Mouse (Mus musculus) Patski (cell line): ENCODE results near the gene Ccna2. TPM values are rescaled to one million over a fixed set of nuclear protein-coding genes. Genes with fewer than 3 reads are reported as not detected.
A peak's percentile ranks its signal among the peaks of the same experiment; 100 is the strongest.

ENCODE experiments used
- ATAC-seq: fragments of 100-300 bp; one replicate; pipeline ENCODE4 v1.8.0; 2021
- CTCF ChIA-PET: fragments of 350-600 bp; sonication (Branson Sonifier 250); formaldehyde crosslinking; loops from one replicate; lab custom pipeline; 2022; ENCODE audit warnings: inconsistent platforms; lab: Charles Lee
- POLR2A ChIA-PET: fragments of 350-600 bp; sonication (Branson Sonifier 250); formaldehyde crosslinking; loops from one replicate; lab custom pipeline; 2022; ENCODE audit warnings: antibody characterized with exemption, inconsistent platforms; lab: Charles Lee
- DNase-seq: peaks from one replicate; pipeline ENCODE4 v3.0.0-alpha.2; 2011; ENCODE audit warnings: low read depth, low spot score
- H3K27me3 ChIP-seq: fragments of 371-371 bp; one replicate; pipeline ENCODE4 v1.5.1; 2021
- CTCF ChIP-seq: fragments of 100-300 bp; IDR thresholded peaks from one replicate; pipeline ENCODE4 v1.5.1; 2021
- in situ Hi-C: fragments of 300-500 bp; cut with MboI; formaldehyde crosslinking; loops from 3 replicates; pipeline ENCODE4 v1.11.1; 2018; ENCODE audit warnings: low pct_unique_long_range_greater_than_20kb, mixed read lengths
- polyA plus RNA-seq: library from polyadenylated mRNA; unstranded; gene quantifications from one replicate; pipeline ENCODE4 v1.2.3, GENCODE M21; 2021

The Ccna2 gene
- polyA plus RNA-seq, 1 experiment from 2014 or later = 114 TPM

- no peak for DNase-seq
- no peak for ATAC-seq
- TF ChIP-seq CTCF = peak; percentile 37
- in situ Hi-C loops = no loop called here
- H3K27me3 ChIP-seq = no peaks in the 10 kb centered on the region
- CTCF ChIA-PET = interaction anchor here (0.9 to 2.1 kb wide), 3 partner anchors 9 to 31 kb away, joined by 3 to 8 read pairs (median 5); partner anchors contain the start of gene Ccna2
- POLR2A ChIA-PET = interaction anchor here (1.6 kb wide), 1 partner anchor 10 kb away, joined by 5 read pairs; no protein-coding TSS in a partner anchor
These were observed 8.3 kb downstream of the Ccna2 start for GRCm38 (mm10) chr3:36563666-36564065.

DNA sequence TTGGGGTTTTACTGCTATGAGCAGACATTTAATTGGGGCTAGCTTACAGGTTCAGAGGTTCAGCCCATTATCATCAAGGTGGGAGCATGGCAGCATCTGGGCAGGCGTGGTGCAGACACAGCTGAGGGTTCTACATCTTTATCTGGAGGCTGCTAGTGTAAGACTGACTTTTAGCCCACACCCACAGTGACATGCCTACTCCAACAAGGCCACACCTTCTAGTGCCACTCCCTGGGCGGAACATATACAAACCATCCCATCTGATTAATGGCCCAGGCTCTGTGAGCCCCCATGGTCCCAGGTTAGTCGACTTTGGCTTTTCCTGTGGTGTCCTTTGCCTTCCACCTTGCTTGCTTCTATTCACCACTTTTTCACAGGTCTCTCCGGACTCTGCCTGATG lies 12.3 kb downstream of the Ccna2 start:
- DNase-seq = no peak
- in situ Hi-C loops = no loop called here
- ATAC-seq = no peak
- TF ChIP-seq CTCF = no peak
- ChIA-PET CTCF (no interaction called here), POLR2A (no interaction called here)
- no peaks in the 10 kb centered on the region for H3K27me3 ChIP-seq

GRCm38 (mm10) chr3:36557601-36558000 lies 14.3 kb downstream of the Ccna2 start:
- no peak for DNase-seq
- ChIA-PET CTCF (interaction anchor here (0.8 to 1.2 kb wide), 3 partner anchors 11 to 61 kb away, joined by 3 to 5 read pairs (median 3); partner anchors contain the start of gene Ccna2), POLR2A (interaction anchor here (1.2 to 1.3 kb wide), 2 partner anchors 12 to 14 kb away, joined by 3 read pairs; no protein-coding TSS in a partner anchor)
- in situ Hi-C loops = no loop called here
- ATAC-seq = no peak
- TF ChIP-seq CTCF = no peak
- no peaks in the 10 kb centered on the region for H3K27me3 ChIP-seq

DNA sequence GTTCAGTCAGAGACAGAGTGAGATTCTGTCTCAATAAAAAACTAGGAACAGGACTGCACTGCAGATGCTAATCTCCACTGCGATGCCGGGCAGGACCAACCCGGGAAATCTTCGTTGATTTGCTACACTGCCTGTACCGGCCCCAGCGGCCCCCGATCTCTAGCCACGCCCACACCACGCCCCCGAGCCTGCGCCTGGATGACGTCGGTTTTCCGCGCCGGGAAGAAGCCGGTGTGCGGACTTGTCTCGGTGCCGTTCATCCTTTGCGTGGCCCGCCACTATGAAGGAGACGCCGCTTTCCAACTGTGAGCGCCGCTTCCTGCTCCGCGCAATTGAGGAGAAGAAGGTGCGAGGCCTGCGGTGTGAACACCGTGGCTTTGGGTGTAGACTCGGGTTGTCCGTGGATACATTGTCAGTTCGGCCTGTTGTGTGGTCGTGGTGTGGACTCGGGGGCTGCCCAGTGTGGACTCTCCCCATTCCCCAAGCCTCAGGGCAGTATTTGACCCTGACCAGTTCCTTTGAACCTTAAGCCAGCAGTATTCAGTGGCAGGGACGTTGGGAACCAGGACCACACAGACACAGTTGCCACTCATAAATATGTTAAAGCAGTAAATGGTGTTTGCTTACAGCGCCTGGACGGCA lies 19.4 kb downstream of the Ccna2 start, which contains the start of gene Exosc9:
Gene Exosc9 (plus strand): TSS at position 201 of the 642 bp plus-strand sequence.
- ChIA-PET CTCF (interaction anchor here (0.9 to 1.0 kb wide), 2 partner anchors 16 to 19 kb away, joined by 3 to 4 read pairs; partner anchors contain the start of gene Ccna2), POLR2A (no interaction called here)
- in situ Hi-C loops = no loop called here
- peak; percentile 95 for ATAC-seq
- no peak for TF ChIP-seq CTCF
- DNase-seq = peak; percentile 48
- no peaks in the 10 kb centered on the region for H3K27me3 ChIP-seq

- in situ Hi-C loops = no loop called here
- no peaks in the 10 kb centered on the region for H3K27me3 ChIP-seq
- ATAC-seq (peak; percentile 65), DNase-seq (no peak)
- no peak for TF ChIP-seq CTCF
- ChIA-PET CTCF (interaction anchor here (0.9 to 1.0 kb wide), 2 partner anchors 17 to 20 kb away, joined by 3 to 4 read pairs; partner anchors contain the start of gene Ccna2), POLR2A (no interaction called here)
These were observed 20.0 kb downstream of the Ccna2 start for GRCm38 (mm10) chr3:36551851-36552384.

GRCm38 (mm10) chr3:36551343-36551742 lies 20.6 kb downstream of the Ccna2 start:
- ChIA-PET CTCF (interaction anchor here (0.9 to 1.0 kb wide), 2 partner anchors 18 to 21 kb away, joined by 3 to 4 read pairs; partner anchors contain the start of gene Ccna2), POLR2A (no interaction called here)
- no peak for ATAC-seq
- in situ Hi-C loops = no loop called here
- DNase-seq = no peak
- TF ChIP-seq CTCF = no peak
- H3K27me3 ChIP-seq = no peaks in the 10 kb centered on the region

DNA sequence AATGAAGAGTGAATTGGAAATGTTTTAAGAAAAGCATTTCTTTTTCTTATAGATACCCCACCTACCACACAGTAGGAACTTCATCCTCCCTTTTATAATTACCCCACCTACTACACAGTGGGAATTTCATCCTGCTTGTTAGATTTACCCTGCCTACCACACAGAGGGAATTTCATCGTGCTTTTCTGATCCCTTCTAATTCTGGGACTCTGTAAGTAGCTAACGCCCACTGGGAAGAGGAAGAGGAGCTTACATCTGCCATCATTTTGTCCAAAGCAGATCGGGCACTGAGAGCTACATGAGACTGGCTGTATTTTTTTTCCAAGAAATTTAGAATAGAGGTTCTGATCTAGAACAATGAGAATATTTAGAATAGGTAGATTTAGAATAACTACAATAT lies 27.0 kb downstream of the Ccna2 start:
- H3K27me3 ChIP-seq = no peaks in the 10 kb centered on the region
- no peak for ATAC-seq
- DNase-seq = no peak
- TF ChIP-seq CTCF = no peak
- ChIA-PET POLR2A (interaction anchor here (1.1 kb wide), 1 partner anchor 24 kb away, joined by 3 read pairs; no protein-coding TSS in a partner anchor), CTCF (no interaction called here)
- in situ Hi-C loops = no loop called here

DNA sequence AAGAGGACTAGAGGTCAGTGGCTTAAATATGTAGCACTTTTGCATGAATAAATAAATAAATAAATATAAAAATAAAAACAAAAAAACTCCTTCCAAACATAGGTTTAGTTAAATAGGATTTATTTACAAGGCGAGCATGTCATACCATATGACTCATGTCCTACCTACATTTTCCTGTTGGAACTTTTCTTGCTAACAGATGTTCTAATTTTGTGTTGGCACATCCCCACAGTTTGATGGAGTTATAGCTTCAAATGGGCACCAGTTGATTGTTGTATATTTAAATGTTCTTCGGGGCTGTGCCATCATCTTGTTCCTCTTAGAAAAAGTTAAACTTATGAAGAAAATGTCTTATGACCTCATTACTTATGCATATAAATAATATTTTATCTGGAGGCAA lies 30.6 kb downstream of the Ccna2 start:
- in situ Hi-C loops = no loop called here

GRCm38 (mm10) chr3:36540756-36541155 lies 31.2 kb downstream of the Ccna2 start:
- no peak for TF ChIP-seq CTCF
- DNase-seq (no peak), ATAC-seq (peak; percentile 71)
- ChIA-PET POLR2A (no interaction called here), CTCF (interaction anchor here (3.7 kb wide), 1 partner anchor 13 kb away, joined by 13 read pairs; no protein-coding TSS in a partner anchor)
- peaks cover 7% of the 10 kb centered on the region for H3K27me3 ChIP-seq
- in situ Hi-C loops = no loop called here

More for the DNA sequence above, 30.6 kb downstream of the Ccna2 start:
- H3K27me3 ChIP-seq = peaks cover 7% of the 10 kb centered on the region
- DNase-seq (no peak), ATAC-seq (no peak)
- POLR2A ChIA-PET = no interaction called here
- TF ChIP-seq CTCF = no peak
- CTCF ChIA-PET = interaction anchor here (3.7 kb wide), 1 partner anchor 14 kb away, joined by 13 read pairs; no protein-coding TSS in a partner anchor

GRCm38 (mm10) chr3:36537701-36538470 lies 34.1 kb downstream of the Ccna2 start:
- ChIA-PET CTCF (interaction anchor here (0.7 to 1.1 kb wide), 2 partner anchors 9 to 22 kb away, joined by 3 read pairs; no protein-coding TSS in a partner anchor), POLR2A (no interaction called here)
- DNase-seq = no peak
- in situ Hi-C loops = no loop called here
- H3K27me3 ChIP-seq = peaks cover 11% of the 10 kb centered on the region
- no peak for ATAC-seq
- TF ChIP-seq CTCF = no peak
